Mouse (Mus musculus): ENCODE measurements around the gene Cxcl15.

GRCm38 (mm10) chr5:90843891-90844290 lies 49.6 kb downstream of the Cxcl15 start:
- TF ChIP-seq CTCF (IDR thresholded peaks at IDR 0.05; ENCODE audit: extremely low read depth, insufficient read depth, insufficient read length, insufficient replicate concordance), result no peak
- no peak for TF ChIP-seq POLR2A (IDR thresholded peaks at IDR 0.05; ENCODE audit: low read depth, low read length)
